Mouse (Mus musculus) right cerebral cortex, postnatal 25 days (tissue): ENCODE measurements around the gene Gm867.

Source experiments
- DNase-seq: peaks from one replicate; pipeline ENCODE4 v3.0.0; 2022

The Gm867 gene

GRCm38 (mm10) chr10:75935680-75936541, 4.6 kb downstream of the Gm867 start, which contains the start of gene Mmp11:
Mmp11 (minus strand) TSS chr10:75936496.
- DNase-seq: peak; percentile 78

- no peak for DNase-seq
Observed at GRCm38 (mm10) chr10:75934991-75935390, 5.5 kb downstream of the Gm867 start.

GRCm38 (mm10) chr10:75932891-75933290, 7.6 kb downstream of the Gm867 start, which contains the start of gene Chchd10:
Chchd10 (plus strand) TSS chr10:75933130.
- no peak for DNase-seq

- DNase-seq: no peak
Observed at GRCm38 (mm10) chr10:75932081-75932678, 8.3 kb downstream of the Gm867 start.

GRCm38 (mm10) chr10:75931311-75931710, 9.2 kb downstream of the Gm867 start:
- no peak for DNase-seq

- DNase-seq: no peak
Observed at GRCm38 (mm10) chr10:75930304-75930703, 10.2 kb downstream of the Gm867 start.

GRCm38 (mm10) chr10:75926396-75926795, 14.1 kb downstream of the Gm867 start:
- no peak for DNase-seq

- no peak for DNase-seq
Observed at GRCm38 (mm10) chr10:75924324-75924723, 16.1 kb downstream of the Gm867 start.

GRCm38 (mm10) chr10:75921726-75922560, 18.5 kb downstream of the Gm867 start:
- DNase-seq: no peak

- DNase-seq: peak; percentile 94
Observed at GRCm38 (mm10) chr10:75921026-75921725, 19.3 kb downstream of the Gm867 start, which contains the start of gene Smarcb1. Smarcb1 (minus strand) TSS chr10:75921617.

- DNase-seq: no peak
Observed at GRCm38 (mm10) chr10:75919026-75919425, 21.4 kb downstream of the Gm867 start.

- DNase-seq: no peak
Observed at GRCm38 (mm10) chr10:75916840-75917239, 23.6 kb downstream of the Gm867 start.

GRCm38 (mm10) chr10:75915557-75915956, 24.9 kb downstream of the Gm867 start:
- no peak for DNase-seq

- no peak for DNase-seq
Observed at GRCm38 (mm10) chr10:75913013-75913589, 27.4 kb downstream of the Gm867 start.

GRCm38 (mm10) chr10:75910698-75911097, 29.8 kb downstream of the Gm867 start:
- DNase-seq: no peak

GRCm38 (mm10) chr10:75906882-75907281, 33.6 kb downstream of the Gm867 start:
- no peak for DNase-seq

GRCm38 (mm10) chr10:75904391-75904790, 36.1 kb downstream of the Gm867 start:
- DNase-seq: no peak

- DNase-seq: no peak
Observed at GRCm38 (mm10) chr10:75898846-75899245, 41.6 kb downstream of the Gm867 start.

GRCm38 (mm10) chr10:75898039-75898564, 42.4 kb downstream of the Gm867 start:
- DNase-seq: no peak

- DNase-seq: no peak
Observed at GRCm38 (mm10) chr10:75897373-75897772, 43.1 kb downstream of the Gm867 start.

- peak; percentile 60 for DNase-seq
Observed at GRCm38 (mm10) chr10:75896208-75896607, 44.3 kb downstream of the Gm867 start.

GRCm38 (mm10) chr10:75895730-75896129, 44.7 kb downstream of the Gm867 start:
- no peak for DNase-seq
